Mouse (Mus musculus) small intestine, adult 2 months (tissue): ENCODE measurements around the gene Pdcd1lg2.

Source experiments
- CTCF ChIP-seq: fragments of 200-500 bp; IDR thresholded peaks from 2 replicates; pipeline ENCODE4 v1.5.1; 2012; ENCODE audit warnings: low read depth, mild to moderate bottlenecking, control low read depth, inconsistent platforms, low read length, moderate library complexity, mixed read lengths; ENCODE audit not compliant: insufficient replicate concordance, insufficient read length; ENCODE audit errors: extremely low read depth
- POLR2A ChIP-seq: fragments of 200-500 bp; IDR thresholded peaks from 2 replicates; pipeline ENCODE4 v1.6.1; 2012; ENCODE audit warnings: low read depth, mild to moderate bottlenecking, control low read depth, inconsistent platforms, low read length, moderate library complexity

DNA sequence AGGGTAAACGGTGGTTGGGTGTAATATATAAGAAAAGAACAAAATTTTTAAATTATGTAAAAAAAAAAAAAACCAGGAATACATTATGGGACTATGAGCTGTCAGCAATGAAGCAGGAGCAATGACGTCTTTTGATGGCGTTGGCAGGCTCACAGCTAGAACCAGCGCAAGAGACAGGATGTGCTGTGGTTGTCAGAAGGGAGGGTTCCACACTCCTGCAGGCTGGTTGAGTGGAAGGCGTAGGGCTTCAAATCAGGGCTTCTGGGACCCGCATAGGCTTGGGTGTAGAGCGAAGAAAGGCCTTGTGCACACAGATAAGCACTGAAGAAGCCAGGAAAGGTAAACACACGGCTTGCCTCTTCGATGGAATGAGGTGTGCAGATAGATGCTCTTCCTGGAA is 56.1 kb downstream of the Pdcd1lg2 start:
- TF ChIP-seq CTCF: no peak
- no peak for TF ChIP-seq POLR2A
